Mouse (Mus musculus): Measurements from ENCODE around the gene Spaar.

- TF ChIP-seq POLR2A (IDR thresholded peaks at IDR 0.05; ENCODE audit: insufficient read depth, low read depth, low read length) (no peak), CTCF (IDR thresholded peaks at IDR 0.05) (peak; percentile 26)
These were observed 26.4 kb upstream of the Spaar start for GRCm38 (mm10) chr4:43703439-43703838.
